Mouse (Mus musculus) bone marrow macrophage, adult 2 months (primary cell): ENCODE measurements around the gene Camk1g.

Source experiments
- CTCF ChIP-seq: IDR thresholded peaks from 2 replicates; pipeline ENCODE4 v1.5.1; 2012; ENCODE audit warnings: low read depth, mild to moderate bottlenecking, low read length, moderate library complexity
- POLR2A ChIP-seq: IDR thresholded peaks from 2 replicates; pipeline ENCODE4 v1.6.1; 2012; ENCODE audit warnings: mild to moderate bottlenecking, low read depth, low read length, borderline replicate concordance

GRCm38 (mm10) chr1:193327686-193328085 is 42.4 kb downstream of the Camk1g start:
- no peak for TF ChIP-seq CTCF
- no peak for TF ChIP-seq POLR2A
